16 mouse cellular contexts compared by ENCODE assay signal in genomic region chr8:104188459-104188858, GRCm38 (mm10).
"Had no signal": no experiment of that assay in that cellular context is flagged by ENCODE, and none has a peak within 500 bp of the region (broad histone marks: within the 10 kb centered on the region; RNA-seq: fewer than 3 reads in every experiment).

No protein-coding gene starts in this region.

- H3K36me3 ChIP-seq: neural tube, embryonic 13.5 days; neural tube, embryonic 15.5 days; stomach, embryonic 15.5 days had no signal

- H3K4me3 ChIP-seq: neural tube, embryonic 13.5 days; neural tube, embryonic 15.5 days; stomach, embryonic 15.5 days had no signal

- H3K27ac ChIP-seq: neural tube, embryonic 13.5 days; neural tube, embryonic 15.5 days; stomach, embryonic 15.5 days; stomach, postnatal 0 days had no signal

- H3K9me3 ChIP-seq: stomach, embryonic 15.5 days had no signal

- H3K27me3 ChIP-seq: neural tube, embryonic 13.5 days; neural tube, embryonic 15.5 days; stomach, embryonic 15.5 days had no signal

- DNase-seq: retina, postnatal 1 day; right cerebral cortex, adult 18-20 months; right cerebral cortex, postnatal 14 days; right cerebral cortex, postnatal 25 days; right cerebral cortex, postnatal 4 days; spleen, adult 18-20 months; thymus, adult 18-20 months; thymus, adult 2 months; thymus, postnatal 14 days; thymus, postnatal 25 days; thymus, postnatal 36 days; thymus, postnatal 4 days had no signal
